ENCODE assay signal across 24 mouse cellular contexts in the genomic region with DNA sequence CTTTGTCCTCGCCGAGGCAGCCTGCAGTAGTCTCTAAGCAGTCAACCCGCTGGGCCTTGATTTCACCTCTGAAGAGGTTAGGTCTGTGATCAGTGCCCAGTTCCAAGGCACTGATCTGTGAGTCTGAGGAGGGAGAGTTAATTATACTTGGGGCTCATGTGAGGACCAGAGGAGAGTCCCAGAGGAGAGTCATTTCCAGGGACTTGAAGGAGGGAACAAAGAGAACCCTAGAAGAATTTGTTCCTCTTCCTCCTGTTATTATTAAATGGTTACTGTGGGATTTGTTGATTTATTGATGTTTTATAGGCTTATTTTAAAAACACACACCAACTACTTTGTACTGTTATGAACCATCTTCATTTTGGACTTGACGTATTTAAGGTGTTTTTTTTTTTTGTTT. TPM values are rescaled to one million over a fixed set of nuclear protein-coding genes. Genes with fewer than 3 reads are reported as not detected.
"Had no signal": no experiment of that assay in that cellular context is flagged by ENCODE, and none has a peak within 500 bp of the region (broad histone marks: within the 10 kb centered on the region; RNA-seq: fewer than 3 reads in every experiment).

A gene (minus strand): TSS at position 101 of the 400 bp plus-strand sequence.

- ATAC-seq: liver, postnatal 0 days; midbrain, embryonic 13.5 days; midbrain, embryonic 15.5 days had no signal

- H3K27ac ChIP-seq: liver, embryonic 13.5 days; liver, embryonic 15.5 days; macrophage; midbrain, embryonic 13.5 days; midbrain, embryonic 15.5 days; neural tube, embryonic 12.5 days; stomach, embryonic 15.5 days; stomach, postnatal 0 days had no signal

- H3K4me3 ChIP-seq: liver, embryonic 13.5 days; liver, embryonic 15.5 days; midbrain, embryonic 13.5 days; midbrain, embryonic 15.5 days; neural tube, embryonic 12.5 days; stomach, embryonic 15.5 days had no signal

- DNase-seq: liver, embryonic 13.5 days; liver, postnatal 0 days; lung, postnatal 14 days; lung, postnatal 36 days; right cerebral cortex, postnatal 14 days; thymus, adult 2 months; thymus, postnatal 25 days; thymus, postnatal 4 days had no signal

- H3K9ac ChIP-seq: liver, embryonic 13.5 days; liver, embryonic 15.5 days; liver, postnatal 0 days; lung, embryonic 14.5 days; midbrain, embryonic 13.5 days; midbrain, embryonic 15.5 days; neural tube, embryonic 12.5 days; stomach, embryonic 15.5 days had no signal

- H3K36me3 ChIP-seq: midbrain, embryonic 13.5 days; midbrain, embryonic 15.5 days; neural tube, embryonic 12.5 days; stomach, embryonic 15.5 days had no signal

- H3K4me1 ChIP-seq: midbrain, embryonic 13.5 days; midbrain, embryonic 15.5 days; neural tube, embryonic 12.5 days; stomach, embryonic 15.5 days had no signal

- H3K27me3 ChIP-seq: liver, embryonic 13.5 days; liver, embryonic 15.5 days; midbrain, embryonic 13.5 days; midbrain, embryonic 15.5 days; neural tube, embryonic 12.5 days; stomach, embryonic 15.5 days had no signal

- H3K4me2 ChIP-seq: liver, embryonic 13.5 days; liver, embryonic 15.5 days; lung, embryonic 14.5 days; midbrain, embryonic 11.5 days; midbrain, embryonic 13.5 days; midbrain, embryonic 15.5 days; neural tube, embryonic 12.5 days; stomach, embryonic 15.5 days had no signal

- H3K9me3 ChIP-seq: liver, embryonic 13.5 days; liver, embryonic 15.5 days; midbrain, embryonic 13.5 days; midbrain, embryonic 15.5 days; neural tube, embryonic 12.5 days; stomach, embryonic 15.5 days had no signal

RNA-seq across cellular contexts. Expression of the gene that starts here (rescaled TPM):
- total RNA-seq: megakaryocyte progenitor cell, adult 5-6 weeks; midbrain, postnatal 0 days; monocyte, adult 5-6 weeks; neutrophil, adult 5-6 weeks had no signal
- polyA plus RNA-seq: lung, postnatal 0 days; macrophage; spleen, adult 2 months; stomach, postnatal 0 days; thymus, adult 2 months; urinary bladder, adult 2 months had no signal
